Mouse (Mus musculus): ENCODE measurements around the gene Aldh4a1. TPM values are rescaled to one million over a fixed set of nuclear protein-coding genes. Genes with fewer than 3 reads are reported as not detected.

The Aldh4a1 gene
- polyA plus RNA-seq, 1 experiment from 2014 or later = 12.9 TPM

GRCm38 (mm10) chr4:139697755-139698154, 75.1 kb downstream of the Aldh4a1 start:
- H3K9ac ChIP-seq (ENCODE audit: low read length) = no peak overlapping the region
- H3K4me3 ChIP-seq (ENCODE audit: low read depth, low read length) = no peak overlapping the region
- ATAC-seq (ENCODE audit: low FRiP score, low TSS enrichment) (no peak), DNase-seq (ENCODE audit: low spot score) (no peak)
- no peak overlapping the region for H3K4me2 ChIP-seq (replicated peaks; ENCODE audit: low read depth)
- TF ChIP-seq EP300 (optimal IDR thresholded peaks at IDR 0.05) (no peak), CTCF (IDR thresholded peaks at IDR 0.05; ENCODE audit: low read depth) (no peak)
- H3K4me1 ChIP-seq (replicated peaks; ENCODE audit: control insufficient read depth, insufficient read depth) = no peaks in the 10 kb centered on the region
- H3K36me3 ChIP-seq (ENCODE audit: control insufficient read depth, insufficient read depth, low read length) = no peaks in the 10 kb centered on the region
- no peak overlapping the region for H3K27ac ChIP-seq (replicated peaks)
- 15% methylated on average over 9 of the region's 9 CpGs for WGBS
- H3K9me3 ChIP-seq (ENCODE audit: control insufficient read depth, low read length) = no peaks in the 10 kb centered on the region
- H3K27me3 ChIP-seq (ENCODE audit: control insufficient read depth, insufficient read depth, low read length) = no peaks in the 10 kb centered on the region

GRCm38 (mm10) chr4:139698602-139699001, 75.9 kb downstream of the Aldh4a1 start:
- Histone ChIP-seq H3K27ac (replicated peaks) (no peak overlapping the region), H3K4me3 (ENCODE audit: low read depth, low read length) (no peak overlapping the region), H3K9ac (ENCODE audit: low read length) (no peak overlapping the region), H3K9me3 (ENCODE audit: control insufficient read depth, low read length) (no peaks in the 10 kb centered on the region), H3K4me1 (replicated peaks; ENCODE audit: control insufficient read depth, insufficient read depth) (no peaks in the 10 kb centered on the region), H3K4me2 (replicated peaks; ENCODE audit: low read depth) (no peak overlapping the region), H3K36me3 (ENCODE audit: control insufficient read depth, insufficient read depth, low read length) (no peaks in the 10 kb centered on the region), H3K27me3 (ENCODE audit: control insufficient read depth, insufficient read depth, low read length) (no peaks in the 10 kb centered on the region)
- DNase-seq (ENCODE audit: low spot score) (no peak), ATAC-seq (ENCODE audit: low FRiP score, low TSS enrichment) (no peak)
- no peak for TF ChIP-seq CTCF (IDR thresholded peaks at IDR 0.05; ENCODE audit: low read depth)
- TF ChIP-seq EP300 (optimal IDR thresholded peaks at IDR 0.05) = no peak
- 44% methylated on average over 8 of the region's 8 CpGs for whole genome bisulfite sequencing

Small RNAs within 50 kb of the gene (microRNA-seq; reads per million reads assigned to microRNA genes)
- gene Gm25571 (not detected), gene Mir7020 (not detected)

Other genes with a start within 250 kb of the Aldh4a1 start
- gene Iffo2, start 92.3 kb upstream of the Aldh4a1 start, polyA plus RNA-seq (2015; fragmentation: Nextera tagmentation; extraction: Ambion mirVana) = 3.8 and 4.0 TPM in 2 replicates
- not detected in 2 replicates for gene Gm21969, start 19.7 kb upstream of the Aldh4a1 start, polyA plus RNA-seq (2015; fragmentation: Nextera tagmentation; extraction: Ambion mirVana)
- gene Tas1r2, start 30.7 kb downstream of the Aldh4a1 start, polyA plus RNA-seq (2015; fragmentation: Nextera tagmentation; extraction: Ambion mirVana) = not detected in 2 replicates
- gene Pax7, start 210.7 kb downstream of the Aldh4a1 start, polyA plus RNA-seq (2015; fragmentation: Nextera tagmentation; extraction: Ambion mirVana) = 0.02 TPM in 1 of 2 replicates, not detected in the other